Mouse (Mus musculus) heart, embryonic 14.5 days (tissue): ENCODE data around the gene Camta1. TPM values are rescaled to one million over a fixed set of nuclear protein-coding genes. Genes with fewer than 3 reads are reported as not detected.

Source experiments
- ATAC-seq: fragments of 200-750 bp; cut with Nextera tagmentation; 2 replicates; pipeline ENCODE4 v1.8.0; 2017; ENCODE audit warnings: low read depth, moderate TSS enrichment; ENCODE audit not compliant: insufficient number of reproducible peaks, insufficient read depth, low FRiP score
- H3K27ac ChIP-seq, 2 experiments: fragments of 200-500 bp in 1 of 2; fragments of 300-500 bp in 1 of 2; sonication (generic) in 1 of 2; replicated peaks in 1 of 2; 2 replicates each; pipeline ENCODE4 v1.5.1; 2012 to 2014; ENCODE audit warnings: low read depth in 2 of 2, low read length in 2 of 2, control low read depth in 1 of 2, mild to moderate bottlenecking in 1 of 2, mixed read lengths in 1 of 2; ENCODE audit not compliant: control insufficient read depth in 1 of 2, insufficient read depth in 1 of 2
- H3K27me3 ChIP-seq: fragments of 300-500 bp; sonication (generic); 2 replicates; pipeline ENCODE4 v1.6.1; 2014; ENCODE audit warnings: mild to moderate bottlenecking, low read length, control low read depth; ENCODE audit not compliant: control insufficient read depth, insufficient read depth
- H3K36me3 ChIP-seq: fragments of 300-500 bp; sonication (generic); 2 replicates; pipeline ENCODE4 v1.6.1; 2014; ENCODE audit warnings: mild to moderate bottlenecking, control low read depth, low read length, mixed read lengths; ENCODE audit not compliant: control insufficient read depth, insufficient read depth
- H3K4me1 ChIP-seq, 2 experiments: fragments of 200-500 bp in 1 of 2; fragments of 300-500 bp in 1 of 2; sonication (generic) in 1 of 2; 2 replicates each; pipeline ENCODE4 v1.6.1; 2012 to 2014; ENCODE audit warnings: low read length in 2 of 2, control low read depth in 1 of 2, mixed read lengths in 1 of 2; ENCODE audit not compliant: control insufficient read depth in 2 of 2, insufficient read depth in 2 of 2
- H3K4me2 ChIP-seq: fragments of 300-500 bp; sonication (generic); 2 replicates; pipeline ENCODE4 v1.6.1; 2014; ENCODE audit warnings: mild to moderate bottlenecking, low read length
- H3K4me3 ChIP-seq, 2 experiments: fragments of 200-500 bp in 1 of 2; fragments of 300-500 bp in 1 of 2; sonication (generic) in 1 of 2; 2 replicates each; pipeline ENCODE4 v1.5.1; 2012 to 2014; ENCODE audit warnings: low read length in 2 of 2, mild to moderate bottlenecking in 2 of 2, control low read depth in 1 of 2, low read depth in 1 of 2, moderate library complexity in 1 of 2; ENCODE audit not compliant: control insufficient read depth in 1 of 2, insufficient read depth in 1 of 2
- H3K9ac ChIP-seq: fragments of 300-500 bp; sonication (generic); 2 replicates; pipeline ENCODE4 v1.6.1; 2014; ENCODE audit warnings: mild to moderate bottlenecking, low read length
- H3K9me3 ChIP-seq: fragments of 300-500 bp; sonication (generic); 2 replicates; pipeline ENCODE4 v1.6.1; 2016; ENCODE audit warnings: low read length, control low read depth; ENCODE audit not compliant: control insufficient read depth
- WGBS: fragments of 180-500 bp; shearing (Covaris S2); extraction: QIAGEN DNeasy Blood & Tissue Kit; methylation state at CpG from one replicate; pipeline ENCODE4 v1.1.7; 2014; 5-methylcytosine and 5-hydroxymethylcytosine counted together
- polyA plus RNA-seq: library from polyadenylated mRNA; unstranded; fragments of >200 nt; fragmentation: Nextera tagmentation; extraction: Ambion mirVana; gene quantifications from 2 replicates; pipeline ENCODE4 v1.2.1, GENCODE M21; 2014

Camta1 gene
- polyA plus RNA-seq, 1 experiment from 2014 or later, result 150 TPM

GRCm38 (mm10) chr4:151408811-151409210, 452.9 kb downstream of the Camta1 start:
- Histone ChIP-seq H3K27me3 (0 out of 2 replicates have a peak, but pooled peaks cover 3% of the 10 kb centered on the region), H3K4me2 (no peak overlapping the region), H3K36me3 (no peaks in the 10 kb centered on the region), H3K9me3 (0 out of 2 replicates have a peak, but pooled peaks cover 4% of the 10 kb centered on the region), H3K4me3 (no peak overlapping the region), H3K27ac (no peak overlapping the region), H3K4me1 (peaks cover 6 to 8% of the 10 kb centered on the region in 2 experiments; a peak in 2 of 4 replicates), H3K9ac (no peak overlapping the region)
- WGBS, result 47% methylated on average over 8 of the region's 8 CpGs
- no peak for ATAC-seq

GRCm38 (mm10) chr4:151408246-151408645, 453.4 kb downstream of the Camta1 start:
- H3K4me2 ChIP-seq, result no peak overlapping the region
- no peak for ATAC-seq
- H3K36me3 ChIP-seq, result no peaks in the 10 kb centered on the region

GRCm38 (mm10) chr4:151407129-151407528, 454.5 kb downstream of the Camta1 start:
- Histone ChIP-seq H3K4me3 (no peak overlapping the region), H3K27ac (no peak overlapping the region), H3K9me3 (0 out of 2 replicates have a peak, but pooled peaks cover 4% of the 10 kb centered on the region), H3K9ac (no peak overlapping the region), H3K27me3 (no peaks in the 10 kb centered on the region), H3K36me3 (no peaks in the 10 kb centered on the region), H3K4me2 (no peak overlapping the region), H3K4me1 (peaks cover 6 to 8% of the 10 kb centered on the region in 2 experiments; a peak in 2 of 4 replicates)
- no peak for ATAC-seq
- WGBS, result 93% methylated on average over 2 of the region's 2 CpGs

More at GRCm38 (mm10) chr4:151408246-151408645, 453.4 kb downstream of the Camta1 start:
- Histone ChIP-seq H3K4me3 (no peak overlapping the region), H3K4me1 (peaks cover 6 to 8% of the 10 kb centered on the region in 2 experiments; a peak in 2 of 4 replicates), H3K27me3 (0 out of 2 replicates have a peak, but pooled peaks cover 3% of the 10 kb centered on the region), H3K9me3 (0 out of 2 replicates have a peak, but pooled peaks cover 4% of the 10 kb centered on the region), H3K9ac (no peak overlapping the region), H3K27ac (no peak overlapping the region)
- 89% methylated on average over 4 of the region's 4 CpGs for WGBS

GRCm38 (mm10) chr4:151404581-151405256, 457.0 kb downstream of the Camta1 start:
- H3K9ac ChIP-seq, result no peak overlapping the region
- 63% methylated on average over 17 of the region's 17 CpGs for WGBS

GRCm38 (mm10) chr4:151401685-151402397, 459.8 kb downstream of the Camta1 start:
- H3K36me3 ChIP-seq, result no peaks in the 10 kb centered on the region
- no peak overlapping the region for H3K9ac ChIP-seq
- H3K4me2 ChIP-seq, result no peak overlapping the region
- no peaks in the 10 kb centered on the region for H3K27me3 ChIP-seq
- no peaks in the 10 kb centered on the region for H3K9me3 ChIP-seq
- H3K27ac ChIP-seq, result no peak overlapping the region
- H3K4me3 ChIP-seq, result no peak overlapping the region
- no peak for ATAC-seq
- peaks cover 0 to 2% of the 10 kb centered on the region in 2 experiments; a peak in 2 of 4 replicates for H3K4me1 ChIP-seq
- WGBS, result 74% methylated on average over 22 of the region's 22 CpGs

More at GRCm38 (mm10) chr4:151404581-151405256, 457.0 kb downstream of the Camta1 start:
- 0 out of 2 replicates have a peak, but pooled peaks cover 4% of the 10 kb centered on the region for H3K9me3 ChIP-seq
- H3K27ac ChIP-seq, result no peak overlapping the region
- H3K4me2 ChIP-seq, result no peak overlapping the region
- ATAC-seq, result no peak
- H3K27me3 ChIP-seq, result no peaks in the 10 kb centered on the region
- H3K4me3 ChIP-seq, result no peak overlapping the region
- H3K4me1 ChIP-seq, result peaks cover 0 to 2% of the 10 kb centered on the region in 2 experiments; a peak in 2 of 4 replicates
- H3K36me3 ChIP-seq, result no peaks in the 10 kb centered on the region

- 69% methylated on average over 7 of the region's 7 CpGs for WGBS
- no peak for ATAC-seq
Measured at GRCm38 (mm10) chr4:151396536-151396935, 465.1 kb downstream of the Camta1 start.

GRCm38 (mm10) chr4:151389345-151389744, 472.3 kb downstream of the Camta1 start:
- no peak overlapping the region for H3K9ac ChIP-seq
- no peaks in the 10 kb centered on the region for H3K9me3 ChIP-seq
- no peak overlapping the region for H3K27ac ChIP-seq
- no peak overlapping the region for H3K4me3 ChIP-seq
- no peak overlapping the region for H3K4me2 ChIP-seq
- no peak for ATAC-seq
- no peaks in the 10 kb centered on the region for H3K36me3 ChIP-seq
- peaks cover 13% of the 10 kb centered on the region for H3K27me3 ChIP-seq
- H3K4me1 ChIP-seq, result peaks cover 4 to 5% of the 10 kb centered on the region in 2 experiments; a peak in 3 of 4 replicates
- 79% methylated on average over 11 of the region's 11 CpGs for WGBS

More at GRCm38 (mm10) chr4:151396536-151396935, 465.1 kb downstream of the Camta1 start:
- Histone ChIP-seq H3K27ac (no peak overlapping the region), H3K4me2 (no peak overlapping the region), H3K4me3 (no peak overlapping the region), H3K9me3 (no peaks in the 10 kb centered on the region), H3K9ac (no peak overlapping the region), H3K36me3 (no peaks in the 10 kb centered on the region), H3K27me3 (no peaks in the 10 kb centered on the region), H3K4me1 (no peaks in the 10 kb centered on the region)
